Mouse (Mus musculus) MEL (cell line): ENCODE measurements around the gene Klhl26.

Experiments used
- CTCF ChIP-seq, 3 experiments: IDR thresholded peaks in 2 of 3; conservative IDR thresholded peaks in 1 of 3; 2 replicates each; pipeline ENCODE4 v1.5.1; 2011 to 2012; ENCODE audit warnings: low read length in 3 of 3, low read depth in 2 of 3, mild to moderate bottlenecking in 2 of 3, improper control_type of control experiment in 1 of 3, inconsistent platforms in 1 of 3, mixed read lengths in 1 of 3, moderate library complexity in 1 of 3; ENCODE audit not compliant: control insufficient read depth in 1 of 3, insufficient read depth in 1 of 3, poor library complexity in 1 of 3, severe bottlenecking in 1 of 3
- MAFK ChIP-seq: IDR thresholded peaks from 2 replicates; pipeline ENCODE4 v1.6.1; 2011; ENCODE audit warnings: low read depth, mild to moderate bottlenecking, low read length, improper control_type of control experiment, borderline replicate concordance
- POLR2A ChIP-seq, 2 experiments: IDR thresholded peaks; 2 replicates each; pipeline ENCODE4 v1.6.1; 2011 to 2012; ENCODE audit warnings: low read length in 2 of 2, mild to moderate bottlenecking in 2 of 2, control low read depth in 1 of 2, improper control_type of control experiment in 1 of 2, low read depth in 1 of 2, moderate library complexity in 1 of 2; ENCODE audit not compliant: control insufficient read depth in 1 of 2, insufficient read depth in 1 of 2, poor library complexity in 1 of 2

DNA sequence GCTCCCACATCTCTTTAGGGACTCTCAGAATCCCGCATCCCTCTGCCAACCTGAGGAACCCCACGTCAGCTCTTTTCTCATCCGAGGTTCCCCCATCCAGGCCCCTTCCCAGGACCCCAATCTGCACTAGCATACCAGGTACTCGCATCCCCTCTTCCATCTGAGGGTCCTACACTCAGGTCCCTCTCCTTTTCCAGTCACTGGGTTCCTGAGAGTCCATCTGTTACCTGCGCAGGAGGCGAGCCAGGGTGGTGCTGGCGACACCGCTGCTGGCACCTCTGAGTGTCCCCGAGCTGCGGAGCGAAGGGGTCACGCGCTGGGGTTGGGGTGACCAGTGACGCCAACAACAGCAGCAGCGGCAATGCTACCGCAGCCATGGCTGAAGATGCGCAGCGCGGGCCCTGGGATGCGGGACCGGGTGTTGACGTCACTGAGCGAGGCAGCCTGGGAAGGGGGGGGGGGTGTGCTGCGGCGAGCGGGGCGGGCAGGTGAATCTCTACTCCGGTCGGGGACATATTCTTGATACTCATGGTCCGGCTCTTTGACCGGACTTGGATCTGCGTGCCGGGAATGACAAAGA lies 10.3 kb upstream of the Klhl26 start, which contains the start of gene Tmem59l:
- TF ChIP-seq POLR2A (IDR thresholded peaks at IDR 0.05; ENCODE audit: control insufficient read depth in 1 of 2, insufficient read depth in 1 of 2, low read depth in 1 of 2, low read length in 2 of 2, poor library complexity in 1 of 2) (no peak), CTCF (IDR thresholded peaks at IDR 0.05 in 2 of 3, conservative IDR thresholded peaks at IDR 0.05 in 1 of 3; ENCODE audit: control insufficient read depth in 1 of 3, insufficient read depth in 1 of 3, low read depth in 2 of 3, low read length in 3 of 3, poor library complexity in 1 of 3, severe bottlenecking in 1 of 3) (no peak), MAFK (no peak)
